Mouse (Mus musculus) 3T3-L1 (cell line): ENCODE data around the gene Masp1.
A peak's percentile ranks its signal among the peaks of the same experiment; 100 is the strongest.

Source experiments
- DNase-seq: peaks from one replicate; pipeline ENCODE4 v3.0.0-alpha.2; 2015; ENCODE audit warnings: low read depth, low spot score

The Masp1 gene

DNA sequence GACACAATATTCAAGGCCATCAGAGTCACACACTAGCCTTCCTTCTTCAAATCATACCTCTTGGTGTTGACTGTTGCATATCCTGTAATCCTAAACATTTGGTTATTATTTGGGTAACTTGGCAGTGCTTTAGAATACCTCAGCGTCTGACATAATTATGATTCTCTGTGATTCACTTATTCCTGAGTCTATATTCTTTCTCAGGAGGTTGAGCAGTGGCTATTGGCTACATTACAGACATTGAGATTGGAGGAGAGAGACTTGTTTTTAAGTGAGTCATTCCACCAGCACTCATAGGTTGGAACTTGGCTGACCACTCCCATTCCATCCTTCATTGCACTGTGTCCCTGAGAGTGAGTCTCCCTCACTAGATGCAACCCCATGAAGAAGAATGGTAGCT is 7.2 kb downstream of the Masp1 start:
- peak; percentile 91 for DNase-seq

DNA sequence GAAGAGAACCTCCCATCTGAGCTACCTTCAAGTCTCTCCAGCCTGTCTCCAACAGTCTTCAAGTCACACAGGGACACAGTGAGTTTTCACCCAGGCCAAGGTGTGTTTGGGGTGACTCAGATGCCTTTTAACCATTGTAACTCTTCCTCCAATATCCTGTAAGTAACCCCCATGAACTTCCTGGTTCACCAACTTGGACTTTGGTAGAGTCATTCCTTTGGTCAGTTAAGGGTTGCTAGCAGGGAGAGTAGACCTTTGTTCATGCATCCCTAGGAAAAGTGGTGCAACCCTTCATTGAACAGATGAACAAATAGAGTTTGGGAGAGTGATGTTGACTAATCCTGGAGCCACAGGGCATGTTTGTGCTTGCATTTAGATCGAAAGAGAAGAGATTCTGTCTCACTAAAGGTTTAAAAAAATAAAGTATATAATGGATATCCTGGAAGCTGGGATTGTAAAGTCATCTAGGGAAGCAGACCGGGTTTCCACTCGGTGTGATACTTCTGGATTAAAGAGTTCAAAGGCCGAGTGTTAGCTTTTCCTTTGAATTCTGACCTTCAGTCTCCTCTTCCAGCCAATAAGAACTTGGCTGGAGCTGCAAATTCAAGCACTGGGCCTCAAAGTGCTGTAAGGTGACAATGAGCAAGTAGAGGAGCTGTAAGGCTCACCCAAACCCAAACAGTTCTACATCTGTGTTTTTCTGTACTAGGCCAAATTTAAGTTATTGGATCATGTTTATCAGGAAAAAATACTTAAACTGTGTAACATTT is 9.3 kb downstream of the Masp1 start:
- DNase-seq: no peak

DNA sequence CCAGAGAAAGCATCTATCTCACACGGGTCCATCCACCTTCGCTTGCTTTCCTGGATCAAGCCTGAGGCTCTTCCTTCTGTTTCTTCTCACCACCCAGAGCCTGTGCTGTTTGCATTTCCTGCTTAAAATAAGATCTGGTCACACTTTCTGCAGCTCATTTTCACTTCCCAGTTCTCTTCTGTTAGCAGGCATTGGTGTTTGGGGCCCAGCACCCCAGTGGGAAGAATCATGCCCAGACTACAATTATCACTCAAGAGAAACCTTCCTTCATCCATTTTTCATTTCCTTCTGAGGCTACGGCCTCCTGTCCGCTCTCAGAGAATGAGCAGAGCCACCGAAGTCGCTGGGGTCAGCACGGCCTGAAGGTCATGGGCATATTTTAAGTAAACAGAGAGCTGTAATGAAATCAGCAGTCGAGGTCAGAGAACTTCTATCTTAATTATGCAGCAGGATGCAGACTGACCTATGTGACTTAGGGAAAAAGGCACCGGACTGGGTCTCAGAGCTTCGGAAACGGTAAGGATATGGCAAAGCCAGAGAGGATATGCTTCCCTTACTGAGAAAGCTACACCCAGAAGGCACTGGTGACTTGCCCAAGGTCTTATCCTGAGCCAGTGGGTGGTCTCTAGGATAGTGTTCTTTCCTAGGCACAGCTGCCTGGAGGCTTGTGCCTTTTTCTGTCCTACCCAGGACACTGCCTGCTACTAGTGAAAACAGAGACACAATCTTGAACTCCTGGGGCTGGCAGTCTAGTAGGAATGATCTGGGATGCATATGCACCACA is 14.5 kb downstream of the Masp1 start:
- no peak for DNase-seq

- no peak for DNase-seq
Observed at GRCm38 (mm10) chr16:23504320-23504744, 16.3 kb downstream of the Masp1 start.

- DNase-seq: no peak
Observed at GRCm38 (mm10) chr16:23503351-23503750, 17.3 kb downstream of the Masp1 start.

GRCm38 (mm10) chr16:23502478-23502877 is 18.1 kb downstream of the Masp1 start:
- peak; percentile 41 for DNase-seq

DNA sequence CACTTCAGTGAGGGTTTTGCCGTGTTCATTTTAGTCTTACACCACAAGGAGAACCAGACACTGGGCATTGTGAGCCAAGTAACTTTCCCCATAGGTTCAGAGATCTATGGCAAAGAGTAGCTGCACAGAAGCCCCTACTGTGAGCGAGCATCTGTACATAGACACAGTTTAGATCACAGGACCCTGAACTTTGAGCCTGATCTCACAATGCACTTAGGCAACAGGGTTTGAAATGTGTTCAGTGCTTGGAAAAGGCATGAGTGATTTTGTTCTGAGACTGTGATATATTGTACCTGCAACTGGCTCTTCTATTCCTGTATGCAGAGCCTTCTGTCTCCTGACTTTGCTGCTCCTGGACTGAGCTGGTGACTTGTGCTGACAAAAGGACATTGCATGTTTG is 19.3 kb downstream of the Masp1 start:
- no peak for DNase-seq

DNA sequence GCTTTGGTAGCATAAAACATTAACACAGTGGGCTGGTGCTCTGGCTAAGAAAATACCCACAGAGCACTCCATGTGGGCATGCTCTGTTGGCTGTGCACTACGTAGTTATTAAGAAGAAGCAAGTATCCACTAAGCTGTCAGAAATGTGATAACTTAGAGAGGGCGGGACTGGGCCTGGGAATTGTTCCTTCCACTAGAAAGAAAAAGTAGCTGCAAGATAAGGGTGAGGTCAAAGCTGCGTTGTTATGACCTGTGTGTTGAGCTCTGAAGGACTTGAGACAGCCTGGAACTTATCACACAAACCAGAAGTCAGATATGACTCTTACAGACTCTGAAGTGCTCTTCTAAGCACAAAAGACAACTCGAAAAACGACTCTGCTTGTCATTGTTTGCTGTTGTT is 20.1 kb downstream of the Masp1 start:
- no peak for DNase-seq

DNA sequence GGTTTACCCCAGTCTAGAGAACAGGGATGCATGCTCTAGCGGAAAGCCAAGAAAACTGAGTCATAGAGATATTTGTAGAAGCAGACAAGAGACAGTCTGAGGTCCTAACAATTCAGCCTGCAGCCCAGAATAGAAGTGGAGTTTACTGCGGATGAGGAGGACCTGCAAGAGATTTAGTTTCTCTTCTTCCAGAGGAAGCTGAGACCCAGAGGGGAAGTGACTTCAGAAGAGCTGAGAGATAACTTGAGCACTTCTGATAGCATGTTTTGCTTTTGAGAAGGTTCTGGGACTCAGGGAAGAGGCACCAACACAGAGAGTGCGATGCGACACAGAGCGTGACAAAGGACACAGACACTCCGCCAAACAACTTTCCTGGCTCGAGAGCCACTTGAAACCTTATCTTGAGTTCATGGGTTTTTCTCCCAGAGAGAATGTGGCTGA is 21.9 kb downstream of the Masp1 start:
- DNase-seq: peak; percentile 47

GRCm38 (mm10) chr16:23497881-23498280 is 22.7 kb downstream of the Masp1 start:
- no peak for DNase-seq

- peak; percentile 84 for DNase-seq
Observed at GRCm38 (mm10) chr16:23497440-23497839, 23.2 kb downstream of the Masp1 start.

- no peak for DNase-seq
Observed at GRCm38 (mm10) chr16:23496245-23496924, 24.2 kb downstream of the Masp1 start.

DNA sequence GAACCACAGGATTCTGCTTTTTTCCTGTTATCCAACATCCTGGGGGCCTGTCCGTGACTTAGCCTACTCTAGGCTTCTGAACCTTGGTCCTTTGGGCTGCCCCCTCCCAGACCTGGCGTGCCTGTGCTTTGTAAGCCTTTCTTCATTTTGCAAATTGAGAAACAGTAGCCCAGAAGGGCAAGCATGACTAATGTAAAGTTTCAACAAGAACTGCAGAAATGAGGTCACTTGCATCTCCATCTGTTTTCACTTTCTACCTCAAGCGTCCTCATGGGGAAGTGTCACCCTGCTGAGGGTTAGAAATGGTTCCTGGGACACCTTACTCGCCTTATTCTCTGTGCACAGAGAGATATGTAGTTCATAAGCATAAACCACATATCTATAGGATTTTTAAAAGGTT is 27.8 kb downstream of the Masp1 start:
- DNase-seq: peak; percentile 66

DNA sequence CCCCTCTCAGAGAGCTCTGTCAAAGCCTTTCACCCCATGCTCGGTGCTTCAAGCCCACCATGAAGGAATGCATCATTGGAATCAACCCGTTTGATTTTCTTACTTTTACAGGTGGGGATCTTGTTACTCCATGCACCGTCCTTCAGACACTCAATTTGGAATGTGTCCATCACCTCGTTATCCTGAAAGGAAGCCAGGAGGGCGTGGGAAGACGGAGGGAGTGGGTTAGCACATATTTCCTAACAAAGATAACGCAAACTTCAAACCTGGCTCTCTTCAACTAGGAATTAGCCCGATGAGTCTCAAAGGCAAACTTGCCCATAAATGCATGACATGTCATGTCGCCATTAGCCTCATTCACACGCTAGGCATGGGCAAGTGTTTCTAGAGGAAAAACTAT is 37.3 kb downstream of the Masp1 start:
- DNase-seq: no peak

DNA sequence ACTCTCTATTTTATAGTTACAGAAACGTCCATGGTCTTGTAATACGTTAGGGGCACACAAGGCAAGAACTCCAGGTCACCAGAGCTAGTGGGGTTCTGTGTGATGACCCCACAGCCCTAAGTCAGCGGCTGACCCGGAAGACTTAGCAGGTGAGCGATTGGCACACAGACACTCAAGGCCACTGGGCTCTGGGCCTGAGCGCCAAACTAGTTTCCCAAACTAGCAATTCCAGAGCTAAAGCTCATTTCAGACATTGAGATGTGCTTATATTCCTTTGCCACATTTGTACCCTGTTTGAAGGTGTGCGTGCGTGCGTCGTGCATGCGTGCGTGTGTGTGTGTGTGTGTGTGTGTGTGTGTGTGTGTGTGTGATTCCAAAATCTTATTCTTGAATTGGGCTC is 37.8 kb downstream of the Masp1 start:
- no peak for DNase-seq

- DNase-seq: no peak
Observed at GRCm38 (mm10) chr16:23482218-23482617, 38.4 kb downstream of the Masp1 start.

DNA sequence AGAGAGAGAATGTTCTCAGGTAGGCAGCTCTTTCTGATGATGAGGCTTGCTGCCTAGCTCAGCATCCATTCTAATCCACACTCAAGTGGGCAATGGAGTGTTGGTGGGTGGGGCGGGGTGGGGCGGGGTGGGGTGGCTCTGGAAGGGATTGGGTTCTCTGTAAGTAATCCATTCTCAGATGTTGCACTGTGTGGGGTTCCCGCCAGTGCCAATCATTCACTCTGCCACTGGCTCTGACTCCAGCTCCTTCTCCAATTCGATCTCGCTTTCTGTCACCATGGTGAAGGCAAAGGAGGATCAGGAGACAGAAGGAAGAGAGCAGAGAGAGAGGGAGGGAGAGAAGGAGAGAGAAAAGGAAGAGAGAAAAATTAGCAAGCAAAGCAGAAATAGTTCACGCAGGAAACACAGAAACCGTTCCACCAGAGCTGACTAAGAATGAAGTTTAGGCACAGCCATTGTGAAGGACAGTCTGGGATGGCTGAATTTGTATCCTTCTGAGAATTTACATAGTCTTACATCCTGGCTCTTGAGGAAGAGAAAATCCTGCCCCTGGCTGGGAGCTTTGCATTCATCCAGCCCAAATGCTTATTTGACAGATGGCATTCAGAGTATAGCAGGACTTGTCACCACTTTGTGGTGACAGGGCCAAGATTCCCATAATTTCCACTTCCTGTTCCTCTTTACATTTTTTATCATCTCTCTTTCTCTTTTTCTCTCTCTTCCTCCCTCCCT is 40.6 kb downstream of the Masp1 start:
- DNase-seq: no peak

DNA sequence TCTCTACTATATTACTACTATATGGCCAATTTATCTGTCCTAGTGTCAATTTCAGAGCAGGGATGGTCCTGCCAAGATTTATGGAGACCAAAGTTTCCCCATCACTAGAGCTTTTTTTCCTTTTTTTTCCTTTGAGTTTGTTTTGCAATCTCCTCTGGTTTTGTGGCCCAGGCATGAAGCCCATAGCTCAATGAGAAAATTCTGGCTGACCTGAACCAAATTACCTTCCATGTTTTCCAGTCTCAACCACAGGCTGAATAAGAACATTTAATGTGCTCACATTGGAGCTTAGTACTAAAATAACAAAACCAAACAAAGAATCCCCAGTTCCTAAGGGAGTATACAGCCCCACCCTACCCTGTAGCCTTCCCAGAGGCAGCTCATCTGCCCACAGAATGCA is 44.0 kb downstream of the Masp1 start:
- DNase-seq: no peak

DNA sequence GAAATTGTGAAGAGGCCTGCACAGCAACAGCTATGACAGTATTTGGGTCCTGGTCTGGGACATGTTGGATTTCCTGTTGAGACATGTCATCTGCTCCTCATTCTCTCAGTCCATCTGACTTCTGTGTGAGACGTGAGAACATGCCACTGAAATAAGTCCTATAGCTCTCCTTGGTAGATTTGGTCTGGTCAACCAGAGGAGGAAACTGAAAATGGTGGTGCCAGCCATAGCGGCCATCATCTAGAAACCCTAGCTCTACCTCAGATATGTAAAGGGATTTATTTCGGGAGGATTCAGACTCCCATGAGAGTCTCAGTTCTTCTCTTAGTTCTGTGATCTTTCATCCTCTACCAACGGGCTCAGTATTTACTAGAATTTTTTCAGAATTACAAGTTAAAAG is 45.0 kb downstream of the Masp1 start:
- DNase-seq: no peak

GRCm38 (mm10) chr16:23472046-23472445 is 48.6 kb downstream of the Masp1 start:
- DNase-seq: no peak

DNA sequence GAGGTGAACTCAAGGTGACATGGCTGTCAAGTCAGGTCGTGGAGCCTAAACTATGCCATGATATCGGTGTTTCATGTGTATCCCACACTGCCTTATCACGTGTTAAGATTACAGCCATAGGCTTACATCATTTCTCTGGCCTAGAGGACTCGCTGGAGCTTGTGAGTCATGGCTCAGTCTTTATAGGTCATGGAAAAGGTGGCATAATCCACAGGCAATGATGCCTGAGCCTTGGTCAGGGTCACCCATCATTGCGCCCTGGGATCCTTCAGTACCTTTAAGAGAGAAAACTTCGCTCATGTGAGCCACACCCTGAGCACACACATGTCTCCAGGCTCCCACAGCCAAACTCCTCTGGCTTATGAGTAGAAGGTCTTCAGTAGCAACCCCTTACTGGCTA is 49.1 kb downstream of the Masp1 start:
- no peak for DNase-seq
